Mouse (Mus musculus): Measurements from ENCODE around the gene Gm20521. TPM values are rescaled to one million over a fixed set of nuclear protein-coding genes. Genes with fewer than 3 reads are reported as not detected.
A peak's percentile ranks its signal among the peaks of the same experiment; 100 is the strongest.

Gm20521 gene
- polyA plus RNA-seq, 1 experiment from 2014 or later: not detected

DNA sequence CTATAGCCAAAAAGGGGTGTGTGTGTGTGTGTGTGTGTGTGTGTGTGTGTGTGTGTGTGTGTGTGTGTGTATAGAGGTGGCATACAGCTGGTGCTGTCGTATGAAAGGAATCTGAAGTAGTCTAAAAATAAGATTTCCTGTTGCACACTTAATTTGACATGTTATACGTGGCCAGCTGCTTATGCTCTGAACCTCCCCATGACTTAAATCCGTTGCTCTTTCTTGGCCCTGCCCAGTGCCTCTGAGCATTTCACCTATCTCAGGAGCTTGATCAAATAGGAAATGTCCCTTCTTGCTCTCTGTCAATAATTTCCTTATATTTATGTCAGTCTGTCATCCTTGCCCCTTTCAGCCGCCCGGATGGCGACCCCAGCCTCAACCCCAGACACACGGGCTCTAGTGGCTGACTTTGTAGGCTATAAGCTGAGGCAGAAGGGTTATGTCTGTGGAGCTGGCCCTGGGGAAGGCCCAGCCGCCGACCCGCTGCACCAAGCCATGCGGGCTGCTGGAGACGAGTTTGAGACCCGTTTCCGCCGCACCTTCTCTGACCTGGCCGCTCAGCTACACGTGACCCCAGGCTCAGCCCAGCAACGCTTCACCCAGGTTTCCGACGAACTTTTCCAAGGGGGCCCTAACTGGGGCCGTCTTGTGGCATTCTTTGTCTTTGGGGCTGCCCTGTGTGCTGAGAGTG lies 926 bp downstream of the Gm20521 start:
- H3K27me3 ChIP-seq (ENCODE audit: control insufficient read depth, insufficient read depth, low read length): no peaks in the 10 kb centered on the region
- H3K27ac ChIP-seq (ENCODE audit: low read length): peak overlapping the region; percentile 98
- H3K4me1 ChIP-seq (ENCODE audit: control insufficient read depth, insufficient read depth, low read length): peaks cover 14% of the 10 kb centered on the region
- peak overlapping the region; percentile 85 for H3K4me2 ChIP-seq (ENCODE audit: low read depth, low read length)
- no peaks in the 10 kb centered on the region for H3K9me3 ChIP-seq (replicated peaks; ENCODE audit: control insufficient read depth, low read length)
- peak overlapping the region; percentile 82 for H3K4me3 ChIP-seq (ENCODE audit: low read length)
- H3K9ac ChIP-seq (ENCODE audit: low read length): peak overlapping the region; percentile 91
- ATAC-seq (replicated peaks; ENCODE audit: extremely low read depth, insufficient read depth, low FRiP score): peak; percentile 42; the same call in 1 of the 2 replicates
- H3K36me3 ChIP-seq (ENCODE audit: control insufficient read depth, insufficient read depth): peaks cover 3% of the 10 kb centered on the region
- 29% methylated on average over 21 of the region's 21 CpGs for WGBS

DNA sequence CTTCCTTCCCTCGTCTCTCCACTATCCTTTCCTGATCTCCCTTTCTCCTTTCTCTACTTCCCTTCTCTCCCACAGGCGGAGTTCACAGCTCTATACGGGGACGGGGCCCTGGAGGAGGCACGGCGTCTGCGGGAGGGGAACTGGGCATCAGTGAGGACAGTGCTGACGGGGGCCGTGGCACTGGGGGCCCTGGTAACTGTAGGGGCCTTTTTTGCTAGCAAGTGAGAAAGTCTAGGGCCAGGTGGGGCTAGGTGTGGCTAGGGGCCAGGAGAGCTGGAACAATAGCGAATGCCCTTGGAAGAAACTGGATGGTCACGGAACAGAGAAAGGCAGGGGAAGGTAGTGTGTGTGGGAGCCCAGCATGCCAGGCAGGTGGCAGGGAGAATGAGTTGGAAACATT lies 2.1 kb downstream of the Gm20521 start:
- Histone ChIP-seq H3K27ac (ENCODE audit: low read length) (no peak overlapping the region), H3K4me1 (ENCODE audit: control insufficient read depth, insufficient read depth, low read length) (peaks cover 14% of the 10 kb centered on the region), H3K9ac (ENCODE audit: low read length) (no peak overlapping the region), H3K27me3 (ENCODE audit: control insufficient read depth, insufficient read depth, low read length) (no peaks in the 10 kb centered on the region), H3K4me3 (ENCODE audit: low read length) (no peak overlapping the region), H3K9me3 (replicated peaks; ENCODE audit: control insufficient read depth, low read length) (no peaks in the 10 kb centered on the region), H3K4me2 (ENCODE audit: low read depth, low read length) (no peak overlapping the region), H3K36me3 (ENCODE audit: control insufficient read depth, insufficient read depth) (peaks cover 3% of the 10 kb centered on the region)
- WGBS: 87% methylated on average over 11 of the region's 11 CpGs
- ATAC-seq (replicated peaks; ENCODE audit: extremely low read depth, insufficient read depth, low FRiP score): no peak

DNA sequence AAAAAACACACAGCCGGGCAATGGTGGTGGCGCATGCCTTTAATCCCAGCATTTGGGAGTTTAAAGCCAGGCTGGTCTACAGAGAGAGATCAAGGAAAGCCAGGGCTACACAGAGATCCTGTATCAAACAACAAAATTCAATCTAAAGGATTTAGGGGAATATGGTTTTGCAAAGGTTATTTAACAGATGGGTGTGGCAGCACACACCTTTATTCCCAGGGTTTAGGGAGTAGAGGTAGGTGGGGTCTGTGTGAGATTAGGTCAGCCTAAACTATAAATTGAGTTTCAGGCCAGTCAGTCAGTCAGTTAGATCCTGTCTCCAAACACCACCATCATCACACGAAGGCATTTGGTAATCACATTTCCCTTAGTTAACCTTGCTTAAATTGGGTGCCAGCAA lies 9.0 kb downstream of the Gm20521 start, which contains the start of gene Pabpn1:
Pabpn1 (plus strand) TSS at position 301 of the 400 bp plus-strand sequence.
- H3K9me3 ChIP-seq (replicated peaks; ENCODE audit: control insufficient read depth, low read length): no peaks in the 10 kb centered on the region
- no peaks in the 10 kb centered on the region for H3K27me3 ChIP-seq (ENCODE audit: control insufficient read depth, insufficient read depth, low read length)
- H3K9ac ChIP-seq (ENCODE audit: low read length): peak within 1 kb of the TSS; percentile 72
- no peak for ATAC-seq (replicated peaks; ENCODE audit: extremely low read depth, insufficient read depth, low FRiP score)
- peak within 1 kb of the TSS; percentile 70 for H3K4me2 ChIP-seq (ENCODE audit: low read depth, low read length)
- H3K4me1 ChIP-seq (ENCODE audit: control insufficient read depth, insufficient read depth, low read length): peaks cover 16% of the 10 kb centered on the region
- WGBS: 92% methylated on average over 3 of the region's 3 CpGs
- H3K27ac ChIP-seq (ENCODE audit: low read length): peak within 1 kb of the TSS; percentile 90
- peak within 1 kb of the TSS; percentile 65 for H3K4me3 ChIP-seq (ENCODE audit: low read length)
- H3K36me3 ChIP-seq (ENCODE audit: control insufficient read depth, insufficient read depth): peaks cover 17% of the 10 kb centered on the region

DNA sequence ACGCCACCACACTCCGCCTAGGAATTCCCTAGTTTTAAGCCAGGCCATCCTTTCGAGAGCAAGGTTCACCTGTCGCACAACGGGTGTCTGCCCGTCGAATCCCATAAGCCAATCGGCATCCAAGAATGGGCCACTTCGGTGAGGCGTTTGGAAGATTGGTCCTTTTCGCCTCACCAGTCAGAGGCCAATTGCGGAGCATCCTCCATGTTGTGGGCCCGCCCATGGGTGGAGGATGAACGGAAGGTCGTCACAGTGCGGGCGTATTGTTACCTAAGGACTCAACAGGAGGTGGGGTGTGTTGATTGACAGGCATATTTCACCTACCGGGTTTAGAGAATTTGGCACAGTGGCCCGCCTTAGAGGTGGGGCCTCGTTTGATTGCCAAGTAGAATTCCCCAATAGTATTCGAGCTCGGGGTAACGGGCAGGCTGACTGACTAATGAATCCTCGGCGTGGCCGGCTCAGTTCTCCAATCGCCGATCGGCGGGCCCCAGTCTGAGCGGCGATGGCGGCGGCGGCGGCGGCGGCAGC lies 10.5 kb downstream of the Gm20521 start:
- peak overlapping the region; percentile 94 for H3K27ac ChIP-seq (ENCODE audit: low read length)
- peak overlapping the region; percentile 97 for H3K4me3 ChIP-seq (ENCODE audit: low read length)
- H3K9me3 ChIP-seq (replicated peaks; ENCODE audit: control insufficient read depth, low read length): no peaks in the 10 kb centered on the region
- peak; percentile 97 for ATAC-seq (replicated peaks; ENCODE audit: extremely low read depth, insufficient read depth, low FRiP score)
- WGBS: under 1% methylated on average over 38 of the region's 38 CpGs
- H3K27me3 ChIP-seq (ENCODE audit: control insufficient read depth, insufficient read depth, low read length): no peaks in the 10 kb centered on the region
- peak overlapping the region; percentile 99 for H3K9ac ChIP-seq (ENCODE audit: low read length)
- H3K4me2 ChIP-seq (ENCODE audit: low read depth, low read length): peak overlapping the region; percentile 70
- H3K4me1 ChIP-seq (ENCODE audit: control insufficient read depth, insufficient read depth, low read length): peaks cover 20% of the 10 kb centered on the region
- peaks cover 26% of the 10 kb centered on the region for H3K36me3 ChIP-seq (ENCODE audit: control insufficient read depth, insufficient read depth)

DNA sequence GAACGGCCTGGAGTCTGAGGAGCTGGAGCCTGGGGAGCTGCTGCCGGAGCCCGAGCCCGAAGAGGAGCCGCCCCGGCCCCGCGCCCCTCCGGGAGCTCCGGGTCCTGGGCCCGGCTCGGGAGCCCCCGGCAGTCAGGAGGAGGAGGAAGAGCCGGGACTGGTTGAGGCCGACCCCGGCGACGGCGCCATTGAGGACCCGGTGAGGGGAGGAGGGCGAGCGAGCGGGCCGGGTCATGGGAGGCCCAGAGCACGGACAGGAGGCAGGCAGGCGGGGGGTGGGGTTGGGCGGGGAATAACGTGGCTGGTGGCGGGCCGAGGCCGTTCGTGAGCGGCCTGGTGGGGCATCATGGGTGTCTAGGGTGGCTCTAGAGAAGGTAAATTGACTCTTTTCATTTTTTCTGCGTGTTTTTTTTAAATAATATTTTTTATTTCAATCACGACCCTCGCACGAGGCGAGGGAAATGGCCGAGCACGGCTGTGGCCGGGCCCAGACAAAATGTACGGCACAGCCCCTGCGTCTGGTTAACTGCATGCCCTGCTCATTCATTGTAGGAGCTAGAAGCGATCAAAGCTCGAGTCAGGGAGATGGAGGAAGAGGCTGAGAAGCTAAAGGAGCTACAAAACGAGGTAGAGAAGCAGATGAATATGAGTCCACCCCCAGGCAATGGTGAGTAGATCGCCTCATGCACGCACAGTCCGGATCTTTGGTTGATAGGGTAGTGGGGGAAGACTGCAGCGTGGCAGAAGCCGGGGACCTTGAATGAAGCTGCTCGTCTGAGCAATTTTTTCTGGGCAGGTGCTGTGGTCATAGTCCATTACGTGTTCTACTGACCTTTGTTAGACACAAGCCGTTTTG lies 11.3 kb downstream of the Gm20521 start:
- Histone ChIP-seq H3K4me1 (ENCODE audit: control insufficient read depth, insufficient read depth, low read length) (peaks cover 20% of the 10 kb centered on the region), H3K4me3 (ENCODE audit: low read length) (peak overlapping the region; percentile 97), H3K27ac (ENCODE audit: low read length) (peak overlapping the region; percentile 94), H3K36me3 (ENCODE audit: control insufficient read depth, insufficient read depth) (peaks cover 31% of the 10 kb centered on the region), H3K9me3 (replicated peaks; ENCODE audit: control insufficient read depth, low read length) (no peaks in the 10 kb centered on the region), H3K9ac (ENCODE audit: low read length) (peak overlapping the region; percentile 99), H3K4me2 (ENCODE audit: low read depth, low read length) (peak overlapping the region; percentile 85), H3K27me3 (ENCODE audit: control insufficient read depth, insufficient read depth, low read length) (no peaks in the 10 kb centered on the region)
- ATAC-seq (replicated peaks; ENCODE audit: extremely low read depth, insufficient read depth, low FRiP score): peak; percentile 73
- under 1% methylated on average over 54 of the region's 54 CpGs for WGBS

DNA sequence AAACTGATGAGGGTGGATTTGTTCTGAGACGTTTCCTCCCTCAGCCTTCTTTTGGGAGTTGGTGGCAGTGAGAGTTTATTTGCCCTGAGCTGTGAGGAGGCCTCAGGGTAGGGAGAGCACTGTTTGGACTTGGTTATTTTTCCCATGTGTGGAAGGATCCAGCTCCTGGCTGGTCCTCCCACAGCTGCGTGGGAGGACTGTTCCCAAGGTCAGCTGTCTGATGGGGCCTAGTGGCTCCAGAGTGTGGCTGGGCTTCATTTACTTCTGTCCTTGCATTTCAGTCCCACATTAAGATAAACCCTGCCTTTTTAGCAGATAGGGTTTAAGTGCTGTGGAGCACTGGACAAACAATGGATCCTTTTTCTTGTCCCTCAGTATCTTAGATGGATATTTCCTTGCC lies 14.2 kb downstream of the Gm20521 start:
- peak overlapping the region; percentile 21 for H3K27ac ChIP-seq (ENCODE audit: low read length)
- H3K9me3 ChIP-seq (replicated peaks; ENCODE audit: control insufficient read depth, low read length): no peaks in the 10 kb centered on the region

DNA sequence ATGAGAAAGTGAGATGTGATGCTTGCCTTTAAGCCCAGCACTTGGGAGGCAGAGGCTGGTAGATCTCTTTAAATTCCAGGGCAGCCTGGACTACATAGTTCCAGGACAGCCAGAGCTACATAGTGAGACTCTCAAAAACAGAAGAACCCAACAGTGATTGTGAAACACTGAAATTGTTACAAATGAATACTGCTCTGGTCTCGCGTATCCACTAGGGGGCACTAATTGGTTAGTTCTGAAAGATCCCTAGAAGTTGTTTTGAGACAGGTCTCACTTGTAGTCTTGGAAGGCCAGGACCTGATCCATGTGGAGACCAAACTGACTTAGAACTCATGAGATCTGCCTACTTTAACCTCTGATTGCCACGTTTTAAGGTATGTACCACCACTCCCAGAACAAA lies 17.1 kb downstream of the Gm20521 start:
- peaks cover 30% of the 10 kb centered on the region for H3K36me3 ChIP-seq (ENCODE audit: control insufficient read depth, insufficient read depth)
- H3K4me3 ChIP-seq (ENCODE audit: low read length): no peak overlapping the region
- no peak overlapping the region for H3K27ac ChIP-seq (ENCODE audit: low read length)
- H3K4me2 ChIP-seq (ENCODE audit: low read depth, low read length): no peak overlapping the region
- H3K4me1 ChIP-seq (ENCODE audit: control insufficient read depth, insufficient read depth, low read length): peaks cover 15% of the 10 kb centered on the region
- 0% methylated on average over 3 of the region's 3 CpGs for WGBS
- H3K9ac ChIP-seq (ENCODE audit: low read length): peak overlapping the region; percentile 25
- H3K27me3 ChIP-seq (ENCODE audit: control insufficient read depth, insufficient read depth, low read length): no peaks in the 10 kb centered on the region
- ATAC-seq (replicated peaks; ENCODE audit: extremely low read depth, insufficient read depth, low FRiP score): peak; percentile 56; the same call in 1 of the 2 replicates
- no peaks in the 10 kb centered on the region for H3K9me3 ChIP-seq (replicated peaks; ENCODE audit: control insufficient read depth, low read length)

More for the DNA sequence above, 14.2 kb downstream of the Gm20521 start:
- ATAC-seq (replicated peaks; ENCODE audit: extremely low read depth, insufficient read depth, low FRiP score): no peak
- Histone ChIP-seq H3K36me3 (ENCODE audit: control insufficient read depth, insufficient read depth) (peaks cover 31% of the 10 kb centered on the region), H3K4me2 (ENCODE audit: low read depth, low read length) (no peak overlapping the region), H3K9ac (ENCODE audit: low read length) (peak overlapping the region; percentile 16), H3K27me3 (ENCODE audit: control insufficient read depth, insufficient read depth, low read length) (no peaks in the 10 kb centered on the region), H3K4me3 (ENCODE audit: low read length) (no peak overlapping the region), H3K4me1 (ENCODE audit: control insufficient read depth, insufficient read depth, low read length) (peaks cover 22% of the 10 kb centered on the region)
- 35% methylated on average over 2 of the region's 2 CpGs for WGBS

DNA sequence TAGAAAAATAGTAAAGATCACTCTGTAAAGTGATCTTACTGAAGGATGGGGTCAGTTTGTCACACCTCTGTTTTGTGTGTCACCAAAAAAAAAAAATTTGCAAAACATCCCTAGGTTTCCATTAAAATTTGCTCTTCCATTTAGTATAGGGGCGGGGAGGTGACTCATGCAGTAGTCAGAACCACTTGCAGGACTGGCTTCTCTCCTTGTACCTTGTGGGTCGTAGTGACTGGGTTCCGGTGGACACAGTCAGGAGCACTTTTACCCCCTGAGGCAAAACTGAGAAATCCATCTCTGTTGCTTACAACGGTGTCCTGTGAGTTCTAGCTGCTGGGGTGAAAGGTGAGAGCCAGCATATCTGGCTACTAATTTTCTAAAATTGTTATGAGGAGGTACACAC lies 20.4 kb downstream of the Gm20521 start:
- Histone ChIP-seq H3K4me2 (ENCODE audit: low read depth, low read length) (no peak overlapping the region), H3K36me3 (ENCODE audit: control insufficient read depth, insufficient read depth) (peaks cover 19% of the 10 kb centered on the region), H3K4me3 (ENCODE audit: low read length) (no peak overlapping the region), H3K9me3 (replicated peaks; ENCODE audit: control insufficient read depth, low read length) (no peaks in the 10 kb centered on the region), H3K27me3 (ENCODE audit: control insufficient read depth, insufficient read depth, low read length) (no peaks in the 10 kb centered on the region), H3K27ac (ENCODE audit: low read length) (no peak overlapping the region), H3K4me1 (ENCODE audit: control insufficient read depth, insufficient read depth, low read length) (peaks cover 4% of the 10 kb centered on the region; the same call in 1 of the 2 replicates), H3K9ac (ENCODE audit: low read length) (no peak overlapping the region)
- 94% methylated on average over 4 of the region's 4 CpGs for WGBS
- ATAC-seq (replicated peaks; ENCODE audit: extremely low read depth, insufficient read depth, low FRiP score): no peak

Measured in heart, embryonic 16.5 days (tissue).